Mouse (Mus musculus) heart, adult 18-20 months (tissue): ENCODE results near the gene Tekt4. TPM values are rescaled to one million over a fixed set of nuclear protein-coding genes. Genes with fewer than 3 reads are reported as not detected.

Source experiments
- DNase-seq, 2 experiments: peaks; one replicate each; pipeline ENCODE4 v3.0.0; 2021 to 2022; ENCODE audit warnings: mixed read lengths in 1 of 2
- long read RNA-seq, 2 experiments: library from polyadenylated mRNA; stranded (forward); transcript quantifications; one replicate each; pipeline ENCODE4 v2.0.0; 2021
- total RNA-seq, 2 experiments: library from RNA; stranded (reverse); gene quantifications; 2 replicates each; pipeline ENCODE4 v1.2.3; 2021

Tekt4 gene
- total RNA-seq, result under 1 TPM in 1 of 2 experiments, not detected in 1; 0.67 TPM
- long read RNA-seq, experiment 1, result 0 reads
- long read RNA-seq, experiment 2, partial matches to known transcripts, result 0 of 1 reads
- long read RNA-seq, experiment 2, other reads (novel, unspliced or antisense), result 1 of 1 reads

GRCm38 (mm10) chr17:25454272-25454671 lies at the start of gene Tekt4:
Gene Tekt4 (plus strand): TSS chr17:25454615.
- no peak for DNase-seq

- peak; percentile 12 to 14 for DNase-seq
Measured at GRCm38 (mm10) chr17:25405224-25405895, 49.1 kb upstream of the Tekt4 start.

GRCm38 (mm10) chr17:25406011-25406441 lies 48.4 kb upstream of the Tekt4 start:
- DNase-seq, result peak in 1 of 2 experiments; percentile 16

GRCm38 (mm10) chr17:25407352-25407751 lies 47.1 kb upstream of the Tekt4 start:
- no peak for DNase-seq

GRCm38 (mm10) chr17:25408302-25408999 lies 46.0 kb upstream of the Tekt4 start:
- no peak for DNase-seq

- DNase-seq, result no peak
Measured at GRCm38 (mm10) chr17:25409621-25410020, 44.8 kb upstream of the Tekt4 start.

- no peak for DNase-seq
Measured at GRCm38 (mm10) chr17:25410180-25410579, 44.2 kb upstream of the Tekt4 start.

GRCm38 (mm10) chr17:25410786-25411185 lies 43.6 kb upstream of the Tekt4 start:
- DNase-seq, result no peak

GRCm38 (mm10) chr17:25411251-25411650 lies 43.2 kb upstream of the Tekt4 start:
- no peak for DNase-seq

GRCm38 (mm10) chr17:25414209-25414608 lies 40.2 kb upstream of the Tekt4 start:
- peak; percentile 64 to 70 for DNase-seq

GRCm38 (mm10) chr17:25414917-25415316 lies 39.5 kb upstream of the Tekt4 start:
- DNase-seq, result no peak

GRCm38 (mm10) chr17:25415421-25415913 lies 38.9 kb upstream of the Tekt4 start:
- DNase-seq, result no peak

- DNase-seq, result peak in 1 of 2 experiments; percentile 27
Measured at GRCm38 (mm10) chr17:25416219-25416618, 38.2 kb upstream of the Tekt4 start.

- no peak for DNase-seq
Measured at GRCm38 (mm10) chr17:25417990-25418389, 36.4 kb upstream of the Tekt4 start.

- no peak for DNase-seq
Measured at GRCm38 (mm10) chr17:25418926-25419325, 35.5 kb upstream of the Tekt4 start.

GRCm38 (mm10) chr17:25420998-25421397 lies 33.4 kb upstream of the Tekt4 start:
- no peak for DNase-seq

GRCm38 (mm10) chr17:25424526-25425080 lies 29.8 kb upstream of the Tekt4 start:
- DNase-seq, result no peak

GRCm38 (mm10) chr17:25425996-25426395 lies 28.4 kb upstream of the Tekt4 start:
- DNase-seq, result no peak

GRCm38 (mm10) chr17:25427441-25427840 lies 27.0 kb upstream of the Tekt4 start:
- DNase-seq, result peak; percentile 33 to 35

GRCm38 (mm10) chr17:25429240-25429639 lies 25.2 kb upstream of the Tekt4 start:
- no peak for DNase-seq

GRCm38 (mm10) chr17:25429886-25430285 lies 24.5 kb upstream of the Tekt4 start:
- DNase-seq, result no peak

GRCm38 (mm10) chr17:25430534-25430933 lies 23.9 kb upstream of the Tekt4 start:
- no peak for DNase-seq
